Mouse (Mus musculus) testis, adult 2 months (tissue): ENCODE data around the gene Stk38l.

ENCODE experiments used
- CTCF ChIP-seq: fragments of 200-500 bp; IDR thresholded peaks from 2 replicates; pipeline ENCODE4 v1.5.1; 2012; ENCODE audit warnings: low read depth, mild to moderate bottlenecking, inconsistent platforms, low read length, moderate library complexity; ENCODE audit not compliant: control insufficient read depth, insufficient read depth, insufficient replicate concordance
- POLR2A ChIP-seq: fragments of 200-500 bp; IDR thresholded peaks from 2 replicates; pipeline ENCODE4 v1.6.1; 2012; ENCODE audit warnings: low read depth, mild to moderate bottlenecking, inconsistent platforms, low read length, moderate library complexity; ENCODE audit not compliant: control insufficient read depth

DNA sequence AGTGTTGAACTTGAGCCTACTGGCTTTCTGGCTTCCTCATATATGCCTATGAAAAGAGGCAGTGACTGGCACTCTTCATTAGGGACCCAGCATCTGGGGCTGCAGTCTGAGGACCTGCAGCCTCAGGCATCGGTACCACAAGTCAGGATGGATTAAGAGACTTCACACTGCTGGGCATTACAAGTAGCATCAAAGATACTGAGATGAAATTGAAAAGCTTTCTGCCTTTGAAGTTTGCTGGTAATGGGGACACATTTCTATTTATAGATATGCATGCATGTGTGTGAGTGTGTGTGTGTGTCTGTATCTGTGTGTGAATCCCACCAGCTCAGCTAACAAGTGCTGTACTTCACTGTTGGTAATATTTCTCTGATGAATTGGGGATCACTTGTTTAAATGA lies 27.8 kb downstream of the Stk38l start:
- TF ChIP-seq CTCF (no peak), POLR2A (no peak)
